Mouse (Mus musculus): ENCODE data around the gene Plcxd1. TPM values are rescaled to one million over a fixed set of nuclear protein-coding genes. Genes with fewer than 3 reads are reported as not detected.
A peak's percentile ranks its signal among the peaks of the same experiment; 100 is the strongest.
"Not testable (repeated sequence)": the region's sequence is repeated elsewhere in the genome, so short reads cannot be mapped to it uniquely, and the experiment has no call there.

The Plcxd1 gene
- total RNA-seq (2021) = not detected

GRCm38 (mm10) chr5:110099656-110100580, at the start of gene Plcxd1:
Gene Plcxd1 (plus strand): TSS chr5:110099969.
- intact Hi-C loops (cut with DNase I) = loop anchor here (5.0 kb wide), 1 partner anchor 77 kb away; the partner anchor contains the start of gene Golga3
- no peak for DNase-seq (ENCODE audit: low spot score)

GRCm38 (mm10) chr5:110057637-110058408, 41.9 kb upstream of the Plcxd1 start:
- intact Hi-C loops (cut with DNase I) = loop anchor here (10.0 kb wide), 1 partner anchor 77 kb away; the partner anchor contains the start of gene Chfr
- DNase-seq (ENCODE audit: low spot score) = peak; percentile 77

GRCm38 (mm10) chr5:110072413-110072812, 27.4 kb upstream of the Plcxd1 start, which contains the start of gene Gm17655:
Gene Gm17655 (minus strand): TSS chr5:110072513.
- DNase-seq (ENCODE audit: low spot score); intact Hi-C loops (cut with DNase I): not testable (repeated sequence)

GRCm38 (mm10) chr5:110082961-110083360, 16.8 kb upstream of the Plcxd1 start:
- no peak for DNase-seq (ENCODE audit: low spot score)
- intact Hi-C loops (cut with DNase I) = no loop called here

- DNase-seq (ENCODE audit: low spot score) = no peak
- intact Hi-C loops (cut with DNase I) = no loop called here
Measured at GRCm38 (mm10) chr5:110086161-110086866, 13.5 kb upstream of the Plcxd1 start.

- DNase-seq (ENCODE audit: low spot score) = no peak
- intact Hi-C loops (cut with DNase I) = no loop called here
Measured at GRCm38 (mm10) chr5:110091546-110091945, 8.2 kb upstream of the Plcxd1 start.

GRCm38 (mm10) chr5:110094030-110094846, 5.5 kb upstream of the Plcxd1 start, which contains the start of gene Gm35315:
Gene Gm35315 (minus strand): TSS chr5:110094420.
- intact Hi-C loops (cut with DNase I) = no loop called here
- peak; percentile 73 for DNase-seq (ENCODE audit: low spot score)

GRCm38 (mm10) chr5:110094847-110095213, 4.9 kb upstream of the Plcxd1 start:
- no peak for DNase-seq (ENCODE audit: low spot score)
- intact Hi-C loops (cut with DNase I) = no loop called here

- intact Hi-C loops (cut with DNase I) = no loop called here
- DNase-seq (ENCODE audit: low spot score) = no peak
Measured at GRCm38 (mm10) chr5:110098991-110099477, 735 bp upstream of the Plcxd1 start.

GRCm38 (mm10) chr5:110100921-110101631, 1.3 kb downstream of the Plcxd1 start:
- intact Hi-C loops (cut with DNase I) = loop anchor here (5.0 kb wide), 1 partner anchor 76 kb away; the partner anchor contains the start of gene Golga3
- no peak for DNase-seq (ENCODE audit: low spot score)

GRCm38 (mm10) chr5:110101716-110102347, 2.1 kb downstream of the Plcxd1 start:
- intact Hi-C loops (cut with DNase I) = loop anchor here (5.0 kb wide), 1 partner anchor 75 kb away; the partner anchor contains the start of gene Golga3
- DNase-seq (ENCODE audit: low spot score) = no peak

GRCm38 (mm10) chr5:110102429-110102828, 2.7 kb downstream of the Plcxd1 start:
- DNase-seq (ENCODE audit: low spot score) = no peak
- intact Hi-C loops (cut with DNase I) = loop anchor here (5.0 kb wide), 1 partner anchor 75 kb away; the partner anchor contains the start of gene Golga3

- intact Hi-C loops (cut with DNase I) = loop anchor here (5.0 kb wide), 1 partner anchor 74 kb away; the partner anchor contains the start of gene Golga3
- no peak for DNase-seq (ENCODE audit: low spot score)
Measured at GRCm38 (mm10) chr5:110102853-110103625, 3.3 kb downstream of the Plcxd1 start.

GRCm38 (mm10) chr5:110103901-110104615, 4.3 kb downstream of the Plcxd1 start:
- no peak for DNase-seq (ENCODE audit: low spot score)
- intact Hi-C loops (cut with DNase I) = loop anchor here (5.0 kb wide), 1 partner anchor 73 kb away; the partner anchor contains the start of gene Golga3

- DNase-seq (ENCODE audit: low spot score) = no peak
- intact Hi-C loops (cut with DNase I) = loop anchor here (5.0 kb wide), 1 partner anchor 73 kb away; the partner anchor contains the start of gene Golga3
Measured at GRCm38 (mm10) chr5:110104616-110105380, 5.0 kb downstream of the Plcxd1 start.
